Mouse (Mus musculus) MEL (cell line): ENCODE results near the gene Svs3b. TPM values are rescaled to one million over a fixed set of nuclear protein-coding genes. Genes with fewer than 3 reads are reported as not detected.
"Not testable (repeated sequence)": the region's sequence is repeated elsewhere in the genome, so short reads cannot be mapped to it uniquely, and the experiment has no call there.

Source experiments
- DNase-seq: peaks from one replicate; pipeline ENCODE4 v3.0.0; 2011; ENCODE audit warnings: low read depth, low spot score
- H3K27ac ChIP-seq: 2 replicates; pipeline ENCODE4 v1.5.1; 2012; ENCODE audit warnings: low read depth, mild to moderate bottlenecking, control low read depth, low read length, moderate library complexity; ENCODE audit not compliant: control insufficient read depth
- H3K27me3 ChIP-seq, 2 experiments: fragments of 150-350 bp in 1 of 2; sonication (generic) in 1 of 2; 2 replicates each; pipeline ENCODE4 v1.6.1; 2012; ENCODE audit warnings: low read length in 2 of 2, mild to moderate bottlenecking in 2 of 2, improper control_type of control experiment in 1 of 2, moderate library complexity in 1 of 2; ENCODE audit not compliant: insufficient read depth in 2 of 2, control insufficient read depth in 1 of 2
- H3K36me3 ChIP-seq, 2 experiments: 2 replicates each; pipeline ENCODE4 v1.6.1; 2012 to 2014; ENCODE audit warnings: low read length in 2 of 2, improper control_type of control experiment in 1 of 2, inconsistent platforms in 1 of 2, mild to moderate bottlenecking in 1 of 2; ENCODE audit not compliant: insufficient read depth in 2 of 2, control insufficient read depth in 1 of 2
- H3K4me1 ChIP-seq, 2 experiments: fragments of 150-350 bp in 1 of 2; sonication (generic) in 1 of 2; 2 replicates each; pipeline ENCODE4 v1.6.1; 2012; ENCODE audit warnings: low read length in 2 of 2, improper control_type of control experiment in 1 of 2, mild to moderate bottlenecking in 1 of 2; ENCODE audit not compliant: insufficient read depth in 2 of 2, control insufficient read depth in 1 of 2
- H3K4me3 ChIP-seq, 2 experiments: fragments of 150-350 bp in 1 of 2; sonication (generic) in 1 of 2; 2 replicates each; pipeline ENCODE4 v1.5.1; 2012; ENCODE audit warnings: low read depth in 2 of 2, low read length in 2 of 2, mild to moderate bottlenecking in 2 of 2, moderate library complexity in 2 of 2, control low read depth in 1 of 2, improper control_type of control experiment in 1 of 2; ENCODE audit not compliant: control insufficient read depth in 1 of 2, insufficient read depth in 1 of 2
- H3K79me2 ChIP-seq: 2 replicates; pipeline ENCODE4 v1.6.1; 2012; ENCODE audit warnings: mild to moderate bottlenecking, low read length, moderate library complexity; ENCODE audit not compliant: control insufficient read depth, poor library complexity, insufficient read depth
- H3K9ac ChIP-seq: 2 replicates; pipeline ENCODE4 v1.6.1; 2012; ENCODE audit warnings: low read depth, mild to moderate bottlenecking, control low read depth, low read length, moderate library complexity; ENCODE audit not compliant: control insufficient read depth, poor library complexity, severe bottlenecking
- H3K9me3 ChIP-seq: fragments of 150-350 bp; sonication (generic); replicated peaks from 2 replicates; pipeline ENCODE4 v1.6.1; 2012; ENCODE audit warnings: mild to moderate bottlenecking, low read length, improper control_type of control experiment, moderate library complexity; ENCODE audit not compliant: insufficient read depth
- MAZ ChIP-seq: IDR thresholded peaks from 2 replicates; pipeline ENCODE4 v1.6.1; 2012; ENCODE audit warnings: low read depth, mild to moderate bottlenecking, inconsistent platforms, low read length, improper control_type of control experiment
- USF1 ChIP-seq: IDR thresholded peaks from 2 replicates; pipeline ENCODE4 v1.6.1; 2014; ENCODE audit warnings: low read depth, mild to moderate bottlenecking, inconsistent platforms, low read length, improper control_type of control experiment, moderate library complexity
- polyA plus RNA-seq, 2 experiments: library from polyadenylated mRNA; stranded (reverse) in 1 of 2; unstranded in 1 of 2; fragments of >175 nt in 1 of 2; fragments of >200 nt in 1 of 2; gene quantifications; 2 replicates each; pipeline versions ENCODE4 v1.2.1 to v1.2.4; 2012; ENCODE audit warnings: low replicate concordance in 2 of 2, low read depth in 1 of 2; ENCODE audit not compliant: insufficient read length in 2 of 2, insufficient read depth in 1 of 2, missing spikeins in 1 of 2
- total RNA-seq: library from RNA; depleted of rRNA; stranded (reverse); fragments of 300-350 nt; gene quantifications from 2 replicates; pipeline ENCODE4 v1.2.3, GENCODE M21; 2012; rRNA removed

Svs3b gene
- total and polyA plus RNA-seq, 3 experiments = not detected

DNA sequence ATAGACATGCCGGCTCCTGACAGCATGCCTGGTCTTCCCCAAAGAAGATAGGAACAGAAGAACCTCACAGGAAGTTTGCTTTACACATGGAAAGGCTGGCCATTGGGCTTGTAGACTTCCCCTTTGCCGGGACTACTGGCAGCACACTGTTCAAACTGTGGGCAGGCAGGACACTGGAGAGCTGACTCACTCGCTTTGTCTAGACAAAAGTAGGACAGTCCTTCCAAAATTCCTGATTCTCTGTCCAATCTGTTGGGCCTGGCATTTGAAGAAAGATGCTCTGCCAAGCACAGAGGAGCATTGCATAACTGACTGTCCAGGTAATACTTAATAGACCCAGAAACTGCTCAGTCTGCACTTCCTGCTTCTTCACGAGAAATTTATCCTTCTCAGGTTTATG is 49.8 kb downstream of the Svs3b start:
- Histone ChIP-seq H3K9me3 (no peaks in the 10 kb centered on the region), H3K4me3 (no peak overlapping the region), H3K9ac (no peak overlapping the region), H3K4me1 (no peaks in the 10 kb centered on the region), H3K27ac (no peak overlapping the region), H3K27me3 (peaks cover 4 to 5% of the 10 kb centered on the region in 2 experiments), H3K79me2 (no peaks in the 10 kb centered on the region), H3K36me3 (no peaks in the 10 kb centered on the region)
- TF ChIP-seq USF1 = no peak
- TF ChIP-seq MAZ = no peak
- no peak for DNase-seq

DNA sequence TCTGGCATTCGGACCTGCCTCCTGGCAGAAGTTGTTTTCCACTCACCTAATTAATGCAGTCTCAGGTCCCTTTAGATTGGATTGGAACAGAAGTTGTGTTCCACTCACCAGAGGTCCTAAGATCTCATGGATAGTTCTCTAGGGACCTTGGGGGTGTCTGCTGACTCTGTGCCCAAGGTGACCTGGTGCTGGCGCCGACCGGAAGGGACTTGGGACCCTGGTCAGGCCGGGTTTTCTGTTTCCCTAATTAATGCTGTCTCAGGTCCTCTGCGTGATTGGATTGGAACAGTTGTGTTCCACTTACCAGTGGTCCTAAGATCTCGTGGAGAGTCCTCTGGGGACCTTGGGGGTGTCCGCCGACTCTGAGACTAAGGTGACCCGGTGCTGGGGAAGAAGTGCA is 50.4 kb downstream of the Svs3b start:
- H3K4me1 ChIP-seq, H3K27me3 ChIP-seq, H3K27ac ChIP-seq, DNase-seq, H3K4me3 ChIP-seq, H3K9ac ChIP-seq, H3K36me3 ChIP-seq, H3K9me3 ChIP-seq, H3K79me2 ChIP-seq: not testable (repeated sequence)

Other genes starting within 250 kb of the Svs3b start
- gene Pabpc1l, start 231.2 kb downstream of the Svs3b start, total RNA-seq = 0.27 and 0.29 TPM in 2 replicates
- under 1 TPM in 1 of 2 experiments, not detected in 1; 0.40 TPM for gene Pabpc1l, start 231.2 kb downstream of the Svs3b start, polyA plus RNA-seq
- gene Stk4, start 186.3 kb downstream of the Svs3b start, total RNA-seq = 41.8 and 46.8 TPM in 2 replicates
- 10 to 100 TPM in 1 of 2 experiments, not detected in 1; 56.1 TPM for gene Stk4, start 186.3 kb downstream of the Svs3b start, polyA plus RNA-seq
- 31.7 and 38.9 TPM in 2 replicates for gene Tomm34, start 185.5 kb downstream of the Svs3b start, total RNA-seq
- 10 to 100 TPM in 1 of 2 experiments, not detected in 1; 48.7 TPM for gene Tomm34, start 185.5 kb downstream of the Svs3b start, polyA plus RNA-seq
- not detected in 2 replicates for gene Kcns1, start 85.5 kb downstream of the Svs3b start, total RNA-seq
- not detected for gene Kcns1, start 85.5 kb downstream of the Svs3b start, polyA plus RNA-seq
- not detected in 2 replicates for gene Wfdc5, start 73.9 kb downstream of the Svs3b start, total RNA-seq
- gene Wfdc5, start 73.9 kb downstream of the Svs3b start, polyA plus RNA-seq = not detected
- gene Wfdc12, start 66.0 kb downstream of the Svs3b start, total RNA-seq = not detected in 2 replicates
- gene Wfdc12, start 66.0 kb downstream of the Svs3b start, polyA plus RNA-seq = under 1 TPM in 1 of 2 experiments, not detected in 1; 0.10 TPM
- not detected in 2 replicates for gene Wfdc15a, start 56.5 kb downstream of the Svs3b start, total RNA-seq
- gene Wfdc15a, start 56.5 kb downstream of the Svs3b start, polyA plus RNA-seq = not detected
- not detected in 2 replicates for gene Wfdc15b, start 35.0 kb downstream of the Svs3b start, total RNA-seq
- not detected for gene Wfdc15b, start 35.0 kb downstream of the Svs3b start, polyA plus RNA-seq
- not detected in 2 replicates for gene Svs2, start 18.2 kb downstream of the Svs3b start, total RNA-seq
- gene Svs2, start 18.2 kb downstream of the Svs3b start, polyA plus RNA-seq = not detected
- gene Svs4, start 21.8 kb upstream of the Svs3b start, total RNA-seq = not detected in 2 replicates
- gene Svs4, start 21.8 kb upstream of the Svs3b start, polyA plus RNA-seq = not detected
- gene Svs3a, start 32.6 kb upstream of the Svs3b start, total RNA-seq = not detected in 2 replicates
- not detected for gene Svs3a, start 32.6 kb upstream of the Svs3b start, polyA plus RNA-seq
- not detected in 2 replicates for gene Svs6, start 60.1 kb upstream of the Svs3b start, total RNA-seq
- not detected for gene Svs6, start 60.1 kb upstream of the Svs3b start, polyA plus RNA-seq
- not detected in 2 replicates for gene Svs5, start 76.1 kb upstream of the Svs3b start, total RNA-seq
- gene Svs5, start 76.1 kb upstream of the Svs3b start, polyA plus RNA-seq = not detected
- not detected in 2 replicates for gene Slpi, start 132.5 kb upstream of the Svs3b start, total RNA-seq
- gene Slpi, start 132.5 kb upstream of the Svs3b start, polyA plus RNA-seq = not detected
- gene Rbpjl, start 146.5 kb upstream of the Svs3b start, total RNA-seq = not detected in 2 replicates
- under 1 TPM in 1 of 2 experiments, not detected in 1; 0.07 TPM for gene Rbpjl, start 146.5 kb upstream of the Svs3b start, polyA plus RNA-seq
- not detected in 2 replicates for gene Matn4, start 148.5 kb upstream of the Svs3b start, total RNA-seq
- not detected for gene Matn4, start 148.5 kb upstream of the Svs3b start, polyA plus RNA-seq
- not detected in 2 replicates for gene Sdc4, start 187.2 kb upstream of the Svs3b start, total RNA-seq
- not detected for gene Sdc4, start 187.2 kb upstream of the Svs3b start, polyA plus RNA-seq
- 94.3 and 96.5 TPM in 2 replicates for gene Sys1, start 200.3 kb upstream of the Svs3b start, total RNA-seq
- gene Sys1, start 200.3 kb upstream of the Svs3b start, polyA plus RNA-seq = 10 to 100 TPM in 1 of 2 experiments, not detected in 1; 85.8 TPM
- 1.0 TPM in 1 of 2 replicates, not detected in the other for gene Gm20458, start 204.3 kb upstream of the Svs3b start, total RNA-seq
- 10 to 100 TPM in 1 of 2 experiments, not detected in 1; 19.2 TPM for gene Gm20458, start 204.3 kb upstream of the Svs3b start, polyA plus RNA-seq
- gene Trp53tg5, start 217.1 kb upstream of the Svs3b start, total RNA-seq = not detected in 2 replicates
- under 1 TPM in 1 of 2 experiments, not detected in 1; 0.13 TPM for gene Trp53tg5, start 217.1 kb upstream of the Svs3b start, polyA plus RNA-seq
- gene Dbndd2, start 229.5 kb upstream of the Svs3b start, total RNA-seq = 11.9 and 13.1 TPM in 2 replicates
- gene Dbndd2, start 229.5 kb upstream of the Svs3b start, polyA plus RNA-seq = 1 to 10 TPM in 1 of 2 experiments, not detected in 1; 6.9 TPM
- gene Pigt, start 240.9 kb upstream of the Svs3b start, total RNA-seq = 35.8 and 39.8 TPM in 2 replicates
- 100 to 1,000 TPM in 1 of 2 experiments, not detected in 1; 115 TPM for gene Pigt, start 240.9 kb upstream of the Svs3b start, polyA plus RNA-seq